Mouse (Mus musculus) ZHBTc4 (cell line): ENCODE measurements at regions not wholly inside any gene's neighbourhood (a gene's known extent, or its start where the extent isn't known, plus 50 kb on each side); places are given as distances from the start of the nearest gene placed in this dataset.

Experiments
- DNase-seq: peaks from one replicate; pipeline ENCODE4 v3.0.0-alpha.2; 2011; ENCODE audit warnings: low read depth, low spot score

- DNase-seq = no peak
Measured at GRCm38 (mm10) chr6:143372487-143372886, 205.5 kb downstream of the Etnk1 start.

- DNase-seq = peak; percentile 60
Measured at GRCm38 (mm10) chr6:143373686-143374273, 206.8 kb downstream of the Etnk1 start.

- DNase-seq = no peak
Measured at GRCm38 (mm10) chr6:143375951-143376713, 209.1 kb downstream of the Etnk1 start.

GRCm38 (mm10) chr6:143377121-143377520 is 210.1 kb downstream of the Etnk1 start:
- DNase-seq = no peak

GRCm38 (mm10) chr6:143378126-143378525 is 211.1 kb downstream of the Etnk1 start:
- DNase-seq = no peak

- DNase-seq = no peak
Measured at GRCm38 (mm10) chr6:143380490-143380889, 213.5 kb downstream of the Etnk1 start.

GRCm38 (mm10) chr6:143386597-143387450 is 219.8 kb downstream of the Etnk1 start:
- DNase-seq = no peak

- no peak for DNase-seq
Measured at GRCm38 (mm10) chr6:143393543-143394207, 226.7 kb downstream of the Etnk1 start.

GRCm38 (mm10) chr6:143394377-143394776 is 227.4 kb downstream of the Etnk1 start:
- DNase-seq = no peak

GRCm38 (mm10) chr6:143401436-143401835 is 234.4 kb downstream of the Etnk1 start:
- DNase-seq = no peak

GRCm38 (mm10) chr6:143401921-143402320 is 234.9 kb downstream of the Etnk1 start:
- no peak for DNase-seq

GRCm38 (mm10) chr6:143402766-143403165 is 235.7 kb downstream of the Etnk1 start:
- DNase-seq = no peak

- DNase-seq = no peak
Measured at GRCm38 (mm10) chr6:143404521-143404920, 237.5 kb downstream of the Etnk1 start.

- no peak for DNase-seq
Measured at GRCm38 (mm10) chr6:143412056-143412455, 245.0 kb downstream of the Etnk1 start.

- no peak for DNase-seq
Measured at GRCm38 (mm10) chr6:143412721-143413120, 245.7 kb downstream of the Etnk1 start.

GRCm38 (mm10) chr6:143414590-143415382 is 247.8 kb downstream of the Etnk1 start:
- no peak for DNase-seq

GRCm38 (mm10) chr6:143415383-143415778 is 248.4 kb downstream of the Etnk1 start:
- no peak for DNase-seq

- no peak for DNase-seq
Measured at GRCm38 (mm10) chr6:143419872-143420271, 252.9 kb downstream of the Etnk1 start.

GRCm38 (mm10) chr6:143423026-143423425 is 256.0 kb downstream of the Etnk1 start:
- DNase-seq = peak; percentile 16

GRCm38 (mm10) chr6:143425182-143425829 is 258.3 kb downstream of the Etnk1 start:
- no peak for DNase-seq
